Mouse (Mus musculus) adrenal gland, postnatal 25 days (tissue): Measurements from ENCODE around the gene Smim26. TPM values are rescaled to one million over a fixed set of nuclear protein-coding genes. Genes with fewer than 3 reads are reported as not detected.
"Not testable (repeated sequence)": the region's sequence is repeated elsewhere in the genome, so short reads cannot be mapped to it uniquely, and the experiment has no call there.

Source experiments
- DNase-seq: peaks from one replicate; pipeline ENCODE4 v3.0.0; 2021; ENCODE audit warnings: mixed read lengths
- long read RNA-seq: library from polyadenylated mRNA; stranded (forward); transcript quantifications from one replicate; pipeline ENCODE4 v2.0.0, GENCODE M21; 2021
- total RNA-seq: library from RNA; stranded (reverse); gene quantifications from 2 replicates; pipeline ENCODE4 v1.2.3, GENCODE M21; 2021

Smim26 gene
- 49.2 and 60.5 TPM in 2 replicates for total RNA-seq
- long read RNA-seq, transcript Smim26-201 (2 exons, 471 nt): major isoform, 22 of 23 reads
- long read RNA-seq, partial matches to known transcripts: 1 of 23 reads
- long read RNA-seq, other reads (novel, unspliced or antisense): 0 of 23 reads

GRCm38 (mm10) chr2:144593951-144594651 lies at the start of gene Smim26:
Gene Smim26, plus strand, starts transcription at chr2:144594054.
- DNase-seq: peak; percentile 72

GRCm38 (mm10) chr2:144544630-144545029 lies 49.2 kb upstream of the Smim26 start:
- peak; percentile 6 for DNase-seq

GRCm38 (mm10) chr2:144545061-144545460 lies 48.8 kb upstream of the Smim26 start:
- DNase-seq: no peak

- DNase-seq: no peak
Observed at GRCm38 (mm10) chr2:144545481-144545880, 48.4 kb upstream of the Smim26 start.

- DNase-seq: no peak
Observed at GRCm38 (mm10) chr2:144547559-144547958, 46.3 kb upstream of the Smim26 start.

- DNase-seq: peak; percentile 57
Observed at GRCm38 (mm10) chr2:144550529-144550928, 43.3 kb upstream of the Smim26 start, which contains the start of gene Rbbp9. Gene Rbbp9, minus strand, starts transcription at chr2:144550869.

- no peak for DNase-seq
Observed at GRCm38 (mm10) chr2:144553905-144554304, 39.9 kb upstream of the Smim26 start.

GRCm38 (mm10) chr2:144555286-144555819 lies 38.5 kb upstream of the Smim26 start:
- no peak for DNase-seq

GRCm38 (mm10) chr2:144555820-144556552 lies 37.9 kb upstream of the Smim26 start, which contains the start of gene Sec23b:
Gene Sec23b, plus strand, starts transcription at chr2:144556229.
- DNase-seq: peak; percentile 95

- DNase-seq: no peak
Observed at GRCm38 (mm10) chr2:144588723-144589122, 5.1 kb upstream of the Smim26 start.

- DNase-seq: not testable (repeated sequence)
Observed at GRCm38 (mm10) chr2:144593036-144593435, 818 bp upstream of the Smim26 start.

- DNase-seq: no peak
Observed at GRCm38 (mm10) chr2:144598006-144598405, 4.2 kb downstream of the Smim26 start.

GRCm38 (mm10) chr2:144599831-144600687 lies 6.2 kb downstream of the Smim26 start, which contains the start of gene Dtd1:
Gene Dtd1, plus strand, starts transcription at chr2:144599897.
- DNase-seq: peak; percentile 89

- no peak for DNase-seq
Observed at GRCm38 (mm10) chr2:144601576-144601975, 7.7 kb downstream of the Smim26 start.

GRCm38 (mm10) chr2:144613956-144614355 lies 20.1 kb downstream of the Smim26 start:
- no peak for DNase-seq

- no peak for DNase-seq
Observed at GRCm38 (mm10) chr2:144617074-144617874, 23.4 kb downstream of the Smim26 start.

- no peak for DNase-seq
Observed at GRCm38 (mm10) chr2:144621491-144621890, 27.6 kb downstream of the Smim26 start.

- DNase-seq: no peak
Observed at GRCm38 (mm10) chr2:144633551-144633950, 39.7 kb downstream of the Smim26 start.

- no peak for DNase-seq
Observed at GRCm38 (mm10) chr2:144634231-144634630, 40.4 kb downstream of the Smim26 start.

GRCm38 (mm10) chr2:144634729-144635128 lies 40.9 kb downstream of the Smim26 start:
- DNase-seq: no peak
